Mouse (Mus musculus) midbrain, embryonic 15.5 days (tissue): Measurements from ENCODE around the gene Rpl19. TPM values are rescaled to one million over a fixed set of nuclear protein-coding genes. Genes with fewer than 3 reads are reported as not detected.

Experiments used
- ATAC-seq: fragments of 200-750 bp; cut with Nextera tagmentation; replicated peaks from 2 replicates; pipeline ENCODE4 v1.8.0; 2017; ENCODE audit warnings: moderate TSS enrichment
- H3K27ac ChIP-seq: fragments of 300-500 bp; sonication (generic); 2 replicates; pipeline ENCODE4 v1.5.1; 2015; ENCODE audit warnings: mild to moderate bottlenecking, inconsistent platforms
- H3K27me3 ChIP-seq: fragments of 300-500 bp; sonication (generic); replicated peaks from 2 replicates; pipeline ENCODE4 v1.6.1; 2015; ENCODE audit warnings: inconsistent platforms
- H3K36me3 ChIP-seq: fragments of 300-500 bp; sonication (generic); replicated peaks from 2 replicates; pipeline ENCODE4 v1.6.1; 2015; ENCODE audit warnings: inconsistent platforms
- H3K4me1 ChIP-seq: fragments of 300-500 bp; sonication (generic); 2 replicates; pipeline ENCODE4 v1.6.1; 2015; ENCODE audit warnings: inconsistent platforms
- H3K4me2 ChIP-seq: fragments of 300-500 bp; sonication (generic); 2 replicates; pipeline ENCODE4 v1.6.1; 2015; ENCODE audit warnings: inconsistent platforms, mild to moderate bottlenecking, moderate library complexity
- H3K4me3 ChIP-seq: fragments of 300-500 bp; sonication (generic); 2 replicates; pipeline ENCODE4 v1.5.1; 2015; ENCODE audit warnings: mild to moderate bottlenecking, inconsistent platforms
- H3K9ac ChIP-seq: fragments of 300-500 bp; sonication (generic); 2 replicates; pipeline ENCODE4 v1.6.1; 2015; ENCODE audit warnings: mild to moderate bottlenecking, inconsistent platforms
- H3K9me3 ChIP-seq: fragments of 300-500 bp; sonication (generic); 2 replicates; pipeline ENCODE4 v1.6.1; 2016; ENCODE audit warnings: inconsistent platforms
- WGBS: fragments of 180-500 bp; shearing (Covaris S2); methylation state at CpG from one replicate; pipeline ENCODE4 v1.1.7; 2015; ENCODE audit warnings: mixed read lengths; 5-methylcytosine and 5-hydroxymethylcytosine counted together
- polyA plus RNA-seq: library from polyadenylated mRNA; unstranded; fragments of >200 nt; fragmentation: Nextera tagmentation; extraction: Ambion mirVana; gene quantifications from 2 replicates; pipeline ENCODE4 v1.2.1, GENCODE M21; 2015

The Rpl19 gene
- polyA plus RNA-seq, 1 experiment from 2014 or later = 634 TPM

DNA sequence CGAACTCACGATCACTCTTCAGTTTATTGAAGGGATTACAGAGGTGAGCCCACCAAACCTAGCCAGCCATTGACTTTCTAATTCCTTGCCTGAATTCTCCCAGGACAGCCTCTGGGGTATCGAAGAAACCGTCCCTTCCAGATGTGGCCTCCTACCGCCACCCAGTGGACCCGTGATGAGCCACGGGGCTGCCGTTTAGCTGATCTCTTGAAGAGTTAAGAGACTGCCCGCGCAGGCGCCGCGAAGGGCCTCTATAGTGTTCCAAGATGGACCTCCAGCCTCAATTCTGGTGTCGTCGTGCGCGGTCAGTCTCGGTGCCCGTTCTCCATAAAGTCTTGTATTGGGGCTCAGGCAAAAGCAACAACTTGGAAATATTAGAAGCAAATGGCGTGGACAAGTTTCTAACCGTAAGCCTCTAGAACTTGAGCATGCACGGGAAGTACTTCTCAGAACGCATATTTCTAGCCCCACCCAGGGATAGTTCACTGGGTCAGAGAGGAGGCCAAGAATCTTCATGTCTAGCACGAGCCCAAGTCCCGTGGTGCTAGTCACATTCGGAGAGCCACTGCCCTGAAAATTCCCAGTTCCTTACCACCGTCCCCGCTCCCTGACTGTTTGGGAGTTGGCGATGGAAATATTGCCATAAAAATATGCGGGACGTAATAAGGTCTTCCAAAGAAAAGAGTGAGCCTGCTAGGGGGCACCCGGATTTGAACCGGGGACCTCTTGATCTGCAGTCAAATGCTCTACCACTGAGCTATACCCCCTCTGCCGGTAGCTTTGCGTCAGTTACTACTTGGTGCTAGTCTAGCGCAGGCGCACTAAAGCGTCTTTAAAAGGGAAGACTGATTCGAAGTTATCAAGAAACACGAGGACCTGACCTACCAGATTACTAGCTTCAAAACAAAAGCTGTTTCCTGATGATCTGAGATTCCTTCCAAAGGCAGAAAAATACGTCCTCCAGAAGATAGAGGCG is 38.7 kb upstream of the Rpl19 start:
- H3K4me1 ChIP-seq = peaks cover 26% of the 10 kb centered on the region
- under 1% methylated on average over 42 of the region's 42 CpGs for WGBS
- H3K9me3 ChIP-seq = no peaks in the 10 kb centered on the region
- H3K36me3 ChIP-seq = no peaks in the 10 kb centered on the region
- H3K27ac ChIP-seq = peak overlapping the region; percentile 90
- peak; percentile 91 for ATAC-seq
- H3K9ac ChIP-seq = peak overlapping the region; percentile 88
- peaks cover 24% of the 10 kb centered on the region for H3K27me3 ChIP-seq
- peak overlapping the region; percentile 89 for H3K4me2 ChIP-seq
- H3K4me3 ChIP-seq = peak overlapping the region; percentile 98

DNA sequence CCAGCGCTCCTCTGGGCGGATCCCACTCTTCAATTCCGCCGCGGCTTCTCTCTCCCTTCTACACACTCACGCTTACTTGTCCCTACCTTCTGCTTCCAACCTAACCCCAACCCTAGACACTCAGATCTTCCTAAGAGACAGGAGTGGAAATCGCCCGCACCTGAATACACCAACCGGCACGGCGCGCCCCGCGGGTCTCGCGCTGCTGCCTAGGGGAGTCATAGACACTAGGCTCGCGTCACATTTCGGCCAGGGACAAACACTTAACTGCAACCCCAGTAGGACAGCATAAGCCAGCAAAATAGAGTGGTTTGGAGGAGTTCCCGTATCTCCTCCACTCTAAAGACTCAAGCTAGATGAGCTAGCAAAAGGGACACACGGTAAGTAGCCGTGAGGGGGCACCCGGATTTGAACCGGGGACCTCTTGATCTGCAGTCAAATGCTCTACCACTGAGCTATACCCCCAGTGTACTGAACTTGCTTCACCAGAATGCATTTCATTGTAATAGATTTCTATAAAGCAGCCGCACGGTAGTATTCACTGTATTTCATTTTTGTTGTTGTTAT is 37.9 kb upstream of the Rpl19 start:
- H3K27me3 ChIP-seq = peaks cover 24% of the 10 kb centered on the region

DNA sequence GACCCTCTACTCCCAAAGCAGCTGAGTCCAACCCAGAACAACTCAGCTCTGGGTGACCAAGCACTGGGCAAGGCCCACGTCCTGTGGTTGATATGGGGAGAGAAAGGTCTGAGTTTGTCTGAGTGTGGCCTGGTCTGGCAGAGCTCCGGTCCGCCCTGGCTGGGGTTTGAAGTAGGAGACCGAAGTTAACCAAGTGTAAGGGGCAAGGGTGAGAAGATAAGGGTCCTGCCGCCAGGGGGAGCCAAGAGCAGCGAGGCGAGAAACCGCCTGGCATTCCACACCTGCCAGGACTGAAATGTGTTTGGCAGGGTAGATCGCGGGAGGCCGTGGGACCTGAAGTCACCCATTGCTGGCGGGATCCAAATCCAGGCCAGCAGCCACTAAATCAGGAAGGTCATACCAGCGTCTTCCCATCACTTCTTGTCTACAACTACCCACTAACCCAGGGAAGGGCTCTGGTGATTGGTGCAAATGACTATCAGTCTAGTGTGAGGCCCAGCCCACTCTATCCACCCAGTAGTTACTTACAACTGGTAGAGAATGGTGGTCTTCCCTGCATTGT is 31.9 kb upstream of the Rpl19 start:
- 7% methylated on average over 13 of the region's 13 CpGs for WGBS
- Histone ChIP-seq H3K4me1 (peaks cover 27% of the 10 kb centered on the region), H3K4me2 (peak overlapping the region; percentile 80), H3K9ac (peak overlapping the region; percentile 28; the same call in 1 of the 2 replicates), H3K27me3 (peaks cover 9% of the 10 kb centered on the region; the same call in 1 of the 2 replicates), H3K27ac (no peak overlapping the region), H3K4me3 (peak overlapping the region; percentile 41), H3K36me3 (no peaks in the 10 kb centered on the region), H3K9me3 (no peaks in the 10 kb centered on the region)
- ATAC-seq = peak; percentile 61; the same call in 1 of the 2 replicates

More for the DNA sequence above, 37.9 kb upstream of the Rpl19 start:
- Histone ChIP-seq H3K9me3 (no peaks in the 10 kb centered on the region), H3K4me3 (peak overlapping the region; percentile 98), H3K9ac (peak overlapping the region; percentile 88), H3K36me3 (no peaks in the 10 kb centered on the region), H3K27ac (peak overlapping the region; percentile 90), H3K4me2 (peak overlapping the region; percentile 89), H3K4me1 (peaks cover 26% of the 10 kb centered on the region)
- under 1% methylated on average over 26 of the region's 26 CpGs for whole genome bisulfite sequencing
- peak; percentile 89 for ATAC-seq

DNA sequence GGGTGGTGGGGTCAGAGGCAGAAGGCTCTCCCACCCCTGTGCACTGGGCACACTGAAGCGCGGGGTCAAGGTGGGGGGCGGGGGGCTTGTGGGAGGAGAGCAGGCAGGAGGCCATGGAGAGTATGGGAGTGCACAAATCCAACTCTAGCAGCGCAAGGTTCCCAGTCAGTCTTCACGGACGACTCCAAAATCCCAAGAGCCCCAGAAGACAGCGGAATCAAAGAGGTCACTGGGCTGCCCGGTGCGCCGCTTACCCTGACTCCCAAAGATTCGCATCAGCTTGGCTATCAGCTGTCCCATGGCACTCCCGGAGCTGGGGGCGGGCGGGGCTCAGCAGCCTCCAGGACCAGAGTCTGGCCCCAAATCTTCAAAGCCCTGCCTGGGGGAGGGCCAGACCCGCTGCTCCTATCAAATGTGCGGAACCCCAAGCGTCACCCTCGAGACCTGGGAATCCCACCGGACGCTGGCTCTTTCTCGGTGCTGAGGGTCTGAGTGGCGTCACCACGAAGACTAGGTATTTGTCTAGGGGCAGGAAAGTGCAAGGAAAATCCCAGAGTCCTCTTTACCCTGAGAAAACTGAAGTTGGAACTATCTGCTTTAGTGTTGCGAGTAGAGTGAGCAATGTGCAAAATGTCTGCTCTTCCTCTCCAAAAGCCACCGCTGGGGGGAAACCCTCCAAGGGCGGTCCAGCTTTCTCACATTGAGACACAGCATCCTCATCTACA is 30.8 kb upstream of the Rpl19 start, which contains the start of gene Arl5c:
TSS of gene Arl5c (minus strand) at position 618 of the 725 bp plus-strand sequence.
- no peaks in the 10 kb centered on the region for H3K9me3 ChIP-seq
- H3K27me3 ChIP-seq = peaks cover 9% of the 10 kb centered on the region; the same call in 1 of the 2 replicates
- under 1% methylated on average over 26 of the region's 26 CpGs for WGBS
- H3K9ac ChIP-seq = peak within 1 kb of the TSS; percentile 28
- H3K36me3 ChIP-seq = no peaks in the 10 kb centered on the region
- H3K27ac ChIP-seq = no peak within 1 kb of the TSS
- peak within 1 kb of the TSS; percentile 41 for H3K4me3 ChIP-seq
- peak; percentile 54 for ATAC-seq
- peak within 1 kb of the TSS; percentile 80 for H3K4me2 ChIP-seq
- peaks cover 19% of the 10 kb centered on the region for H3K4me1 ChIP-seq

DNA sequence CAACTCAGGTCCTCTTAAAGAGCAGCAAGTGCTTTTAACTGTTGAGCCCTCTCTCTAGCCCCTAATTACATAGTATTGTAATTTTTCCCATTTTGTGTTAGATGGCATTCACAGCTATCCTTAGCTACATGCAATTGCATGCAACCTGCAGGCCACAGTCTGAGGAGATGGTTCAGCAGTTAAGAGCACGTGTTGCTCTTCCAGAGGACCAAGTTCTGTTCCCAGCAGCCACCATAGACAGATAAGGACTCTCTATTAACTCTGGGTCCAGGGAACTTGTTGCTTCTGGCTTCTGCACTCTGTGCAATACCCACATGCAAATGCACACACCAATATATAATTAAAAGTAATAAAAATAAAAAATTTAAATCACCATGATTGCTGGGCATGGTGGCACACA is 29.8 kb upstream of the Rpl19 start:
- Histone ChIP-seq H3K27ac (no peak overlapping the region), H3K4me3 (no peak overlapping the region), H3K4me1 (peaks cover 19% of the 10 kb centered on the region), H3K36me3 (no peaks in the 10 kb centered on the region), H3K27me3 (peaks cover 9% of the 10 kb centered on the region; the same call in 1 of the 2 replicates), H3K9me3 (no peaks in the 10 kb centered on the region), H3K9ac (no peak overlapping the region), H3K4me2 (no peak overlapping the region)
- no peak for ATAC-seq
- WGBS = 47% methylated on average over 1 of the region's 1 CpGs

DNA sequence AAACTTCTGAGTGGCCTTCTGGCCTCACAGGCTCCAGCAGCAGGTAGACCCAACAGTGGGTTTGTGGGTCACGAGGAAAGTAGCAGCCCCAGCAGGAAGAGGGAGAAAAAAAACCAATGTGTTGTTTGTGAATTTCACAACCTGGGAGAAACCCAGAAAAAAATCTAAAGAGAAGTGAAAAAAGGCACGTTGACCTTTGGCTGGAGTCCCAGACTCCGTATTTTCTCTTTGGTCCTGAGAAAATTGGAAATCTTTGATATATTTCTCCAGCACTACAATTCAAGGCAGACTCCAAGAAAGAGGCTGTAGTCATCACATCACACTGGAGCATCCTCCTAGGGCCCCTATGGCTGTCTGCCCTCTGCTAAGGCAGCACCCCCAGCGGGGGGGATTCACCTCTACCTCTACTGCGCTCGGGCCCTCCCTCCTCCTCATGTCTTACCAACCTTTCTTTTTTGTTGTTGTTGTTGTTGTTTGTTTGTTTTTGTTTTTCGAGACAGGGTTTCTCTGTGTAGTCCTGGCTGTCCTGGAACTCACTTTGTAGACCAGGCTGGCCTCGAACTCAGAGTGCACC is 29.0 kb upstream of the Rpl19 start:
- Histone ChIP-seq H3K36me3 (no peaks in the 10 kb centered on the region), H3K9ac (no peak overlapping the region), H3K9me3 (no peaks in the 10 kb centered on the region), H3K4me2 (no peak overlapping the region), H3K4me1 (peaks cover 19% of the 10 kb centered on the region), H3K27me3 (peaks cover 9% of the 10 kb centered on the region; the same call in 1 of the 2 replicates), H3K27ac (no peak overlapping the region), H3K4me3 (no peak overlapping the region)
- 80% methylated on average over 8 of the region's 8 CpGs for WGBS
- ATAC-seq = no peak

DNA sequence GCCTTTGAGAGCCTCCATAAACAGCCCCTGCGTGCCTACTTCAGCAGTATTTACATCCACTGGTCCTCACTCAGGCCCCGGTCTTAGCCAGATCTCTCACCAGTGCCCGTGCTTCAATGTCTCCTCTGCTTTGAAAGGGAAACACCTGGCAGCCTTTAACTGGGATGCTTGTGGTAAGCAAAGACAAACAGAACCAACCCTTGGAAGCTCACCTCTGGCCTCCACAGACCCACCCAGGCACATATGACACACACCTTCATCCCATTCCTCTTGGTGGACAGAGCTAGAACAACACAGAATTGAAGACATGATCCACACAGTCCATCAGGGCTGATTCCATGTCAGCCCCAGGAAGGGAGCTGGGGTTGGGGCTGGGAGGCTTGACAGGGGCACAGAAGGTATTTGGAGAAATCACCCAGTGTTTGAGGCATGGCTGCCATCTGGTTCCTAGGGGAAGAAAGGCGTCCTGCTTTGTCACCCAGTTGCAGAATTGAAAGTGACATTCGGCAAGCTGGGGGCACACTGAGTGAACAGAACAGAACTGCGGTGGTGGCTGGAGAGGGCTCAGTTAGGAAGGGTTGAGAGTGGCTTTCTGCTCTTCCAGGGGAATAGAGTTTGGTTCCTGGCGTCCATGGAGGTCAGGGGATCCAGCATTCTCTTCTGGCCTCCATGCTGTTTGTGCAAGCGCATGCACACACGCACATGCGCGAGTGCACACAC is 28.3 kb upstream of the Rpl19 start:
- Histone ChIP-seq H3K27ac (no peak overlapping the region), H3K36me3 (no peaks in the 10 kb centered on the region), H3K9me3 (no peaks in the 10 kb centered on the region), H3K4me2 (no peak overlapping the region), H3K27me3 (peaks cover 9% of the 10 kb centered on the region; the same call in 1 of the 2 replicates), H3K4me3 (no peak overlapping the region), H3K9ac (no peak overlapping the region), H3K4me1 (peaks cover 24% of the 10 kb centered on the region)
- 82% methylated on average over 11 of the region's 11 CpGs for WGBS
- no peak for ATAC-seq

DNA sequence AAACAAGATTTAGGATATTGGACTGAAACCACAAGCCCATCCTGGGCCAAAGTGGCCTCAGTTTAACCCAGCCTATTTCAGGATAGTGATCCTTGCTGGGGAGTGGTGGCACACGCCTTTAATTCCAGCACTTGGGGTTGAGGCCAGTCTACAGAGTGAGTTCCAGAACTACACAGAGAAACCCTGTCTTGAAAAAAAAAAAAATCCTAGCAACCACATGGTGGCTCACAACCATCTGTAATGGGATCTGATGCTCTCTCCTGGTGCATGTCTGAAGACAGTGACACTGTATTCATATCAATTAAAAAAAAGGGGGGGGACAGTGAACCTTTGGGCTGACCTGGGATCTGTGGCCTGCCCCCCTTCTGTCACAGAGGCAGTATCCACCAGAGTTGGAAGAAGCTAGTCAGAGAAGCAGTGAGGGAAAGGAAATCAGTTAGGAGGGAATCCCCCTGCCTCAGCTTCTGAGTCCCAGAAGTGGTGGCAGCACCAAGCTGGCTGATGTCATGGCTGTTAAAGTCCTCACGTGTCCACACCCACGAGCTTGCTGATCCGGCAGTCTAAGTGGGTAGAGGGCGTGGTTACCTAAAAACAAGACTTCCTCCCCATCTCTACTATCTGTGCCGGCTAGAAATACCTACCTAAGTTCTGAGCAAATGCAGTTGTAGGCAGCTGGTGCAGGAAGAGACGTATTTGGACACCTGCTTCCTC is 27.5 kb upstream of the Rpl19 start:
- Histone ChIP-seq H3K36me3 (no peaks in the 10 kb centered on the region), H3K4me3 (no peak overlapping the region), H3K9ac (no peak overlapping the region), H3K4me1 (peaks cover 25% of the 10 kb centered on the region), H3K9me3 (no peaks in the 10 kb centered on the region), H3K27me3 (peaks cover 9% of the 10 kb centered on the region; the same call in 1 of the 2 replicates), H3K4me2 (no peak overlapping the region), H3K27ac (no peak overlapping the region)
- WGBS = 68% methylated on average over 7 of the region's 7 CpGs
- no peak for ATAC-seq

DNA sequence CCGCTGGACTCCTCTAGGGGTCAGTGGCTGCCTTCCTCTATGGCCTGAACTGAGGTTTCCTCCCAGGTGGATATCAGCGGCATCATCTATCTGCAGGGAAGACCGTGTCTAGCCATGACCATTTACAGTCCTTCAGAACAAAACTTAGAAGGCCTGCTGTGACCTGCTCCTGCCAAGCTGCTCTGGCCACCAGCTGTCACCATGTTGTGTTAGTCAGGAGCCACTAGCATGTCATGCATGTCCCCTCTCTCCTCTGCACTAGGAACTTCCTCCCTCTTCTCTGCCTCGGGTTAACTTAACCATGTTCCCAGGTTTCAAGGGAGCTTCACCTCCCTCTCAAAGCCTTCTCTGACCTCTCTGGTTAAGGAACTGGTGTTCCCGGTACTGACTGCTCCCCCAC is 26.8 kb upstream of the Rpl19 start:
- no peak overlapping the region for H3K4me2 ChIP-seq
- peaks cover 22% of the 10 kb centered on the region for H3K4me1 ChIP-seq
- no peak overlapping the region for H3K4me3 ChIP-seq
- no peak overlapping the region for H3K27ac ChIP-seq
- ATAC-seq = no peak
- H3K27me3 ChIP-seq = peaks cover 4% of the 10 kb centered on the region; the same call in 1 of the 2 replicates
- WGBS = 66% methylated on average over 5 of the region's 5 CpGs
- H3K9ac ChIP-seq = no peak overlapping the region
- peaks cover 6% of the 10 kb centered on the region for H3K36me3 ChIP-seq
- no peaks in the 10 kb centered on the region for H3K9me3 ChIP-seq

DNA sequence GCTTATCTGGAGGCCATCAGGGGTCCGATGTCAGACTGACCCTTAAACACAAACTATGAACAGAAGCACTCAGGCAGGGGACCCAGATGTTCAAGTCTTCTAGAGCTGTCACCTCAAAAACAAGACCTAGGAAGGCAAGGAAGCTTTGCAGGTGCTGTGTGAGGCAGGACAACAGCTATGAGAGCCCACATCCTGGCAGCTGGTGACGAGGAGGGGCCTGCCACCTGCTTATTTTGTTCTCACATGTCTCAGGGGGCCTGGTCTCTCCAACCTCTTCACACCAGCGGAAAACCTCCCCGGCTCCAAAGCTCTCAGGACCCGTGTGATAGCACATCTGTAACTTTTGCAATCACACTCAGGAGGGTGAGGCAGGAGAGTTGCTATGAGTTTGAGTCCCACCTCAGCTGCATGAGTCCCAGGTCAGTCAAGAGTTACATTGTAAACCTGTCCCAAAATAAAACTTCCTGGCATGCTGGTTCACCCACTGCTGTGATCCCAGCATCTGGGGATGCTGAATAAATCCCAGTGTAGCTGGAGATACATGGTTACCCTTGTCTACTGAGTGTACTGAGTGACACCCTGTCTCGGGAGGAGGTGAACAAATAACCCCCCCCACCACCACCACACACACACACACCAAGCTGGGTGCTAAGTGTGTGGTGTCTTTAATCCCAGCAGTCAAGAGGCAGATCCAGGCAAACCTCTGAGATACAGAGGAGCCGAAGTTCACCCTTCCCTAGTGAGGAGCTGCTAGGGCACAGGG is 26.0 kb upstream of the Rpl19 start:
- Histone ChIP-seq H3K27ac (no peak overlapping the region), H3K4me2 (no peak overlapping the region), H3K9ac (no peak overlapping the region), H3K4me1 (peaks cover 14% of the 10 kb centered on the region), H3K27me3 (0 out of 2 replicates have a peak, but pooled peaks cover 3% of the 10 kb centered on the region), H3K36me3 (peaks cover 14% of the 10 kb centered on the region), H3K4me3 (no peak overlapping the region), H3K9me3 (no peaks in the 10 kb centered on the region)
- 47% methylated on average over 7 of the region's 7 CpGs for WGBS
- ATAC-seq = no peak
